Comparison of ENCODE assay signal across 35 mouse cellular contexts in genomic region chr2:102331932-102332331, GRCm38 (mm10).
"Had no signal": no experiment of that assay in that cellular context is flagged by ENCODE, and none has a peak within 500 bp of the region (broad histone marks: within the 10 kb centered on the region; RNA-seq: fewer than 3 reads in every experiment).

No protein-coding gene starts in this region.

- H3K9ac ChIP-seq: heart, embryonic 12.5 days; heart, embryonic 13.5 days; heart, embryonic 15.5 days; hindbrain, embryonic 12.5 days; hindbrain, embryonic 13.5 days; hindbrain, embryonic 14.5 days; hindbrain, embryonic 15.5 days; intestine, embryonic 15.5 days; kidney, embryonic 15.5 days had no signal

- H3K4me3 ChIP-seq: heart, embryonic 10.5 days; heart, embryonic 12.5 days; heart, embryonic 13.5 days; heart, embryonic 15.5 days; hindbrain, embryonic 10.5 days; hindbrain, embryonic 12.5 days; hindbrain, embryonic 13.5 days; hindbrain, embryonic 15.5 days; intestine, embryonic 15.5 days; kidney, embryonic 15.5 days; layer of hippocampus, adult 2 months had no signal

- H3K36me3 ChIP-seq: heart, embryonic 10.5 days; heart, embryonic 12.5 days; heart, embryonic 15.5 days; hindbrain, embryonic 10.5 days; hindbrain, embryonic 12.5 days; hindbrain, embryonic 13.5 days; hindbrain, embryonic 15.5 days; intestine, embryonic 15.5 days; kidney, embryonic 15.5 days had no signal

- H3K4me2 ChIP-seq: heart, embryonic 11.5 days; heart, embryonic 12.5 days; heart, embryonic 13.5 days; heart, embryonic 15.5 days; hindbrain, embryonic 12.5 days; hindbrain, embryonic 13.5 days; hindbrain, embryonic 14.5 days; hindbrain, embryonic 15.5 days; intestine, embryonic 15.5 days; kidney, embryonic 15.5 days had no signal

- H3K27me3 ChIP-seq: heart, embryonic 12.5 days; heart, embryonic 13.5 days; heart, embryonic 15.5 days; hindbrain, embryonic 12.5 days; hindbrain, embryonic 13.5 days; hindbrain, embryonic 15.5 days; intestine, embryonic 15.5 days; kidney, embryonic 15.5 days had no signal

- DNase-seq: heart, postnatal 10 days; heart, postnatal 14 days; heart, postnatal 36 days; heart, postnatal 4 days; kidney, adult 11 months; kidney, adult 18-20 months; kidney, adult 2 months; kidney, adult 8-10 months; kidney, adult 9 months; kidney, postnatal 10 days; kidney, postnatal 14 days; kidney, postnatal 25 days; kidney, postnatal 36 days; kidney, postnatal 4 days; layer of hippocampus, adult 9-11 months; layer of hippocampus, postnatal 36 days had no signal

- H3K9me3 ChIP-seq: heart, embryonic 10.5 days; heart, embryonic 12.5 days; heart, embryonic 13.5 days; heart, embryonic 15.5 days; hindbrain, embryonic 10.5 days; hindbrain, embryonic 12.5 days; hindbrain, embryonic 13.5 days; hindbrain, embryonic 15.5 days; intestine, embryonic 15.5 days; kidney, embryonic 15.5 days had no signal

- H3K4me1 ChIP-seq: intestine, embryonic 15.5 days; kidney, embryonic 15.5 days had no signal

- ATAC-seq: hindbrain, embryonic 16.5 days; hindbrain, postnatal 0 days; inflammation-experienced regulatory T-cells, adult 6 months; intestine, embryonic 15.5 days; intestine, embryonic 16.5 days; intestine, postnatal 0 days had no signal

- H3K27ac ChIP-seq: heart, embryonic 10.5 days; heart, embryonic 13.5 days; heart, embryonic 15.5 days; hindbrain, embryonic 10.5 days; hindbrain, embryonic 12.5 days; hindbrain, embryonic 13.5 days; hindbrain, embryonic 14.5 days; hindbrain, embryonic 15.5 days; hindbrain, postnatal 0 days; intestine, embryonic 15.5 days; kidney, embryonic 15.5 days; kidney, postnatal 0 days; layer of hippocampus, adult 2 months had no signal
